Mouse (Mus musculus) adrenal gland, adult 10 weeks (tissue): ENCODE results near the gene Doc2a. TPM values are rescaled to one million over a fixed set of nuclear protein-coding genes. Genes with fewer than 3 reads are reported as not detected.

Experiments used
- polyA plus RNA-seq: library from polyadenylated mRNA; stranded (reverse); fragments of 350-450 nt; fragmentation: Illumina TruSeq; extraction: RNeasy Lipid Tissue Mini Kit (QIAGEN cat#74804); gene quantifications from one replicate; pipeline ENCODE4 v1.2.3, GENCODE M21; 2014; ENCODE audit warnings: low read depth, low replicate concordance

The Doc2a gene
- polyA plus RNA-seq, result not detected

DNA sequence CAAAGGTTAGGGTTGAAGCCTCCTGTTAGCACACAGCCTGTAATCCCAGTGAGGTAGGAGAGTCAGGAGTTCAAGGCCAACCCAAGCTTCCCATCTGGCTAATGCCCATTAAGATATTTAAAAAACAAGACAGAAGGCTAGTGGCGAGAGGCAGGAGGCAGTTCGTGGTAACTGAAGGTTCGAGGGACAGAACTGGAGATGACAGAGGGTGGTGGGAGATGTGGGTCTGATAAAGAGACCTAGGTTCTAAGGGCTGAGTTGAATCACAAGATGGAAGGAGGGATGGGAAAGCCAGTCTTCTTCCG, at the start of gene Doc2a:
Gene Doc2a, plus strand, starts transcription at position 301 of the 305 bp plus-strand sequence.

DNA sequence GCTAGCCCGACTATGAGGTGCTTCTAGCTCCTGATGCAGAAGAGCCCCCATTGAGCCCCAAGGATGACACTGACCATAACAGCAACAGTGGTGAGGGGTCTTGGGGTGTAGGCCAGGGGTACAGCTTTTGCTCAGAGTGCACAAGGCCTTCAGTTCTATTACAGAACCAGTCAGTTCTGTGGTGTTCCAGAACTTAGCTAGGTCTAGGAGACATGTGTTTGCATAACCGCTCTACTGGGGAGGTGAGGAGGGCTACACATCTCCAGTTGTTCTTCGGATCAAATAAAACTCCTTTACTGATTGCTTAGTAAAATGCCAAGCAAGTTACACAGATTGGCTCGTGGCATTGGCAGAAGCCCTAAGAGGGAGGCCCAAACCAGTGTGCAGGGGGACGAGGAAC, 15.7 kb upstream of the Doc2a start, which contains the start of gene 4930451I11Rik:
Gene 4930451I11Rik, minus strand, starts transcription at position 101 of the 400 bp plus-strand sequence.

DNA sequence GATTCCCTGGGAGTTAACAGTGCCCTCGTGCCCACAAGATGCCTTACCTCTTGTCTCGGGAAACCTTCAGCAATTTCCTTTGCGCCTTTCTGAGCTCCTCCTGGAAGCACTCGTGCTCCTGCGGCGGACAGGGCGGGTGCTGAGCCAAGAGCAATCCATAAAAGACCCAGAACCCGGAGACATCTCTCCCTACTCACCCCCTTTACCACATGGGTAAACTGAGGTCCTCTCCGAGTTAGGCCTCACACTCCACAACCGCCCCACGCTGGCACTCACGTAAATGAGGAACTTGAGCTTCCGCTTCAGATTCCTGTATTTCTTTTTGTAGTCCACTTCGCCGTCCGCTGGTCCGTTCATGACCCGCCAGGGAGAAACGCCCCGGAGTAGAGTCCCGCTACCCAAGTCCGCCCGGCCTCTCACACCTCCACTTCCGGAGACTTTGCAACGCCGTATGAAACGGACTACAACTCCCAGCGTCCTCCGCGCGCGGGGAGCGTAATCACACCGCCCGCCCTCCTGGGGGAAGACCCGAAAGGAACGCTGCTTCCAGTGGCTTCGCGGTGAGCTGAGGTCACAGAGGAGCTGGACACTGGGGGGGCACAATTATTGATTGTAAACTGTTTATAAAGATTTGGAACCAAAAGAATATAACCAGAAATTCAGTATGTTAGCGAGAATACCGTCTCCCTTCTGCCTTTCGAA, 14.4 kb downstream of the Doc2a start, which contains the start of gene Hirip3:
Gene Hirip3, plus strand, starts transcription at position 544 of the 702 bp plus-strand sequence.

DNA sequence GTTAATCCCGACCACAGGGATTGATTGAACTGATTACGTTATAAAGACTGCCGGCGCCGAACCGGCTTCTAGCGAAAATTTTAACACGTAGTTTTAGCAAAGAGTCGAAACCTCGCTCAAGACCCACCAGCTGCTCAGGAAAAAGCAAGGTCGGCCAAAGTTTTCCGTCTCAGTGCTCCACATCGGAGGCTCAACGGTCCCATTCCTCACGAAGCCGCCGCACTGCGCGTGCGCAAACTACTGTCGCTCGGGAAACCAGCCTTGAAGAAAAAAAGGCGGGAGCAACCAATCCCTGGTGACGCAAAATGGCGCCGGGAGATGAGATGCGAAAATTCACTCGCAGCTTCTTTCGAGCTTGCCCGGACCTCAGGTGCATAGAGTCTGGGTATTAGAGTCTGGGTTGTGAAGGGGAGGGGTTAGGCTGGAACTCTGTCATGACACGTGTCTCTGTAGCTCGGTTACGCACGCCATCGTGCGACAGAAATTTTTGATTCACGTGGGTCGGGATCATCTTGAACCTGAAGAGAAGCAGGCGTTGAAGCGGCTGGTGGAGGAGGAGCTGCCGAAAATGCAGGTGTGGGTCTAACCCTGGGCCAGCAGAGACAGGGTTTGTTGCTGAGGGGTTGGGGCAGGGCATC, 15.1 kb downstream of the Doc2a start, which contains the start of gene Ino80e:
Gene Ino80e, minus strand, starts transcription at position 231 of the 638 bp plus-strand sequence.

DNA sequence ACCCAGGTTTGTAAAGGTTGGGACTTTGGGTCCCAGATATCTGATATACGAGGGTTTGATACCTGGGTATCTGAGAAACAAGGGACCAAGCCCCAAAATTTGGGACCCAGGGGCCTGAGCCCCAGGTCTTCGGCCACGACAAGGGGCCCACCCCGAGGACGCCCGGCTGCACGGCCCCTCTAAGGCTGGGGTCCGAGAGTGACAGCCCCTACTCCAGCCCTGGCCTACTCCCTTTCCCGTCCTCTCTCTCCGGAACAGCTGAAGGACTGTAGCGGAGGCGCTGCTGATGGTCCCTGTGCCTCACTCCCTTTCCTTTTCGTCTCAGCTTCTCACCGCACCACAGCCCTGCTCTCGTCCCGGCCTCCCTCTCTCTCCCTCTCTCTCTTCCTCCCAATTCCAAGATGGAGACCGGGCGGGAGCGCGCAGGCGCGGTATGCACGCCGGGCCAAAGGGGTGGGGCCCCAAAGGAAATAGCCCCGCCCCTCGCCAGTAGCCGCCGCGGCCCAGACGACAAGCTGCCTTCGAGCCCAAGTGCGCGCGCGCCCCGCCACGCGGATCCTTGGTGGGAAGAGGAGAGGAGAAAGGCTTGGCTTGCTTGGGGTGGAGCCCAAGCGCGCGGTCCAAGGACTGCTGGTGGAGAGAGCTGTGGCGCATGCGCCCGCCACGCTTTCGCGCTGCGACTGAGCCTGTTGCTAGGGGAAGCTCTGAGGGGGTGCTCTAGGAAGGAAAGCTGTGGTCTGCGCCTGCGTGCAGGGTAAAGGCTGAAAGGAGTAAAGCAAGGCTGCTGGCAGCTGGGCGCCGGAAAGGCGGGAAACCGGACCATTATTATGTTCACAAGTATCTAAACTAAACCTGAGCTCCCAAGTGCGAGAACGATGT, 37.3 kb downstream of the Doc2a start, which contains the start of gene Taok2:
Gene Taok2, minus strand, starts transcription at position 418 of the 879 bp plus-strand sequence.

Other genes with a start within 250 kb of the Doc2a start
- gene Nupr1, start 216.6 kb upstream of the Doc2a start, polyA plus RNA-seq, result 4.6 TPM
- gene Sgf29, start 198.1 kb upstream of the Doc2a start, polyA plus RNA-seq, result 1.6 TPM
- 105 TPM for gene Sult1a1, start 171.0 kb upstream of the Doc2a start, polyA plus RNA-seq
- 0.12 TPM for gene Bola2, start 152.0 kb upstream of the Doc2a start, polyA plus RNA-seq
- gene Slx1b, start 151.6 kb upstream of the Doc2a start, polyA plus RNA-seq, result 1.3 TPM
- gene Coro1a, start 139.6 kb upstream of the Doc2a start, polyA plus RNA-seq, result 3.2 TPM
- gene Mapk3, start 87.8 kb upstream of the Doc2a start, polyA plus RNA-seq, result 30.8 TPM
- not detected for gene Gdpd3, start 81.1 kb upstream of the Doc2a start, polyA plus RNA-seq
- gene Ypel3, start 70.5 kb upstream of the Doc2a start, polyA plus RNA-seq, result 12.0 TPM
- gene Tbx6, start 65.9 kb upstream of the Doc2a start, polyA plus RNA-seq, result not detected
- 28.4 TPM for gene Ppp4c, start 54.9 kb upstream of the Doc2a start, polyA plus RNA-seq
- not detected for gene Fam57b, start 49.7 kb upstream of the Doc2a start, polyA plus RNA-seq
- gene 4930451I11Rik, start 15.8 kb upstream of the Doc2a start, polyA plus RNA-seq, result not detected
- 10.9 TPM for gene Hirip3, start 14.6 kb downstream of the Doc2a start, polyA plus RNA-seq
- gene Ino80e, start 15.0 kb downstream of the Doc2a start, polyA plus RNA-seq, result 13.4 TPM
- 9.9 TPM for gene Taok2, start 37.3 kb downstream of the Doc2a start, polyA plus RNA-seq
- gene Tmem219, start 75.5 kb downstream of the Doc2a start, polyA plus RNA-seq, result 8.8 TPM
- gene Kctd13, start 81.5 kb downstream of the Doc2a start, polyA plus RNA-seq, result 3.4 TPM
- gene Asphd1, start 102.2 kb downstream of the Doc2a start, polyA plus RNA-seq, result not detected
- gene Sez6l2, start 103.1 kb downstream of the Doc2a start, polyA plus RNA-seq, result 39.4 TPM
- 18.4 TPM for gene Cdipt, start 128.5 kb downstream of the Doc2a start, polyA plus RNA-seq
- 2.0 TPM for gene Cdiptos, start 128.7 kb downstream of the Doc2a start, polyA plus RNA-seq
- gene Mvp, start 167.2 kb downstream of the Doc2a start, polyA plus RNA-seq, result 2.0 TPM
- gene Pagr1b, start 169.1 kb downstream of the Doc2a start, polyA plus RNA-seq, result not detected
- not detected for gene Pagr1a, start 169.9 kb downstream of the Doc2a start, polyA plus RNA-seq
- gene Gm42742, start 173.7 kb downstream of the Doc2a start, polyA plus RNA-seq, result 0.52 TPM
- not detected for gene Prrt2, start 173.8 kb downstream of the Doc2a start, polyA plus RNA-seq
- 19.4 TPM for gene Maz, start 179.6 kb downstream of the Doc2a start, polyA plus RNA-seq
- 1.9 TPM for gene Kif22, start 195.1 kb downstream of the Doc2a start, polyA plus RNA-seq
- 1.6 TPM for gene Zg16, start 239.9 kb downstream of the Doc2a start, polyA plus RNA-seq
- 0.52 TPM for gene AI467606, start 243.9 kb downstream of the Doc2a start, polyA plus RNA-seq